Mouse (Mus musculus) layer of hippocampus, adult 18-20 months (tissue): ENCODE results near the gene Socs3. TPM values are rescaled to one million over a fixed set of nuclear protein-coding genes. Genes with fewer than 3 reads are reported as not detected.

Experiments used
- DNase-seq, 2 experiments: peaks; one replicate each; pipeline ENCODE4 v3.0.0; 2022; ENCODE audit warnings: low spot score in 2 of 2
- microRNA-seq, 2 experiments: library from miRNA; unstranded; fragments of <30 nt; microRNA quantifications; one replicate each; pipeline ENCODE4 v1.2.0; 2021
- total RNA-seq, 2 experiments: library from RNA; stranded (reverse); gene quantifications; 2 replicates each; pipeline ENCODE4 v1.2.3; 2021

The Socs3 gene
- total RNA-seq, 2 experiments from 2014 or later, result 1.0 to 1.3 TPM

DNA sequence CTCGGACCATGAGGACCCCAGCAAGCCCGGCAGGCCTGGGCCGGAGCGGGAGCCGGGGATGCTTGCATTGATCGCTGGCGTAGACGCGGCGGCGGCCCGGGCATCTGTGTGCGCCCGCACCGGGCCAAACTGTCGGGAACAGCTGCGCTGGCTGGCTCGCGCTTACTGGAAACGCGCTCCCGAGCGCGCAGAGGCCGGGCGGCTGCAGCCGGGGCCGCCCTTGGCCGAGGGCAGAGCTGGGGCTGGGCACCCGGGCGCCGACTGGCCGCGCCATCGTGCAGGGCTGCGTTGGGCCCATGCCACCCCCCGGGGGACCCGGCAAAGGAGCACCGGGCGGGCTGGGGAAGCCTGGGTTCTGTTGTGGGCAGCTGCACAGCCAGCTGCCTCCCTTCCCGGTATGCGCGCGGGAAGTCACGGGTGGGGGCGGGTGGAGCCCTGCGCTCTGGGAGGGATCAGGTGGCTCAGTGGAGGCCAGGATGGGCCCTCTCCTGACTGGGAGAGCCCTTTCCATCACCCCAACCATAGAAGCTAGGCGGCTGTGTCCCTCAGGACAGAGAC lies 39.0 kb downstream of the Socs3 start:
- DNase-seq, result peak in 1 of 2 experiments; percentile 26

GRCm38 (mm10) chr11:117925541-117925940 lies 44.3 kb downstream of the Socs3 start:
- no peak for DNase-seq

GRCm38 (mm10) chr11:117924466-117924865 lies 45.4 kb downstream of the Socs3 start:
- no peak for DNase-seq

- no peak for DNase-seq
These were observed 46.6 kb downstream of the Socs3 start for GRCm38 (mm10) chr11:117923279-117923678.

DNA sequence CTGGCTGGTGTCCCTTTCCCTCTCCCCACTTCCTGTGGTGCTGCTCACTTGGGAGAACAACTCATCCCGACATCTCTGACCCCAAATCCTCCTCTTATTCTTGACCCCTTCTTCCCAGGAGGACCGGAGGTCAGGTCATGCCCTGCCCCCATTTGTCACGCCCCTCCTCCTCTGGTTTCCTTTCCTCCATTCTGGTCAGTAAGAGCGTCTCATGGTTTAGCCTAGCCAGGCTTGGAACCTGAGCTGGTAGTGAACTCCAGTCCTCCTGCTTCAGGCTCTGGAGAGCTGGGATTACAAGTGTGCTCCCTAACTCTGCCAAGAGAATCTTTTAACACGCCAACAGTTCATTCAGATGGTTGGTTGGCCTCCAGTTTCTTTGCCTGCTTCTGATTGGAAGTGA lies 50.6 kb downstream of the Socs3 start:
- peak in 1 of 2 experiments; percentile 23 for DNase-seq

- no peak for DNase-seq
These were observed 51.3 kb downstream of the Socs3 start for GRCm38 (mm10) chr11:117918541-117918940.

Small RNA genes lying within 50 kb of the gene (microRNA-seq; reads per million reads assigned to microRNA genes)
- 0.49 to 2.3 reads per million in 2 experiments for gene Mir6933

Other genes starting within 250 kb of the Socs3 start
- 1 to 10 TPM in 1 of 2 experiments, under 1 TPM in 1; 0.72 to 1.1 TPM for gene Tmc8, start 188.0 kb downstream of the Socs3 start, total RNA-seq
- gene Tmc6, start 187.8 kb downstream of the Socs3 start, total RNA-seq, result 10 to 100 TPM in 1 of 2 experiments, 1 to 10 TPM in 1; 5.9 to 10.6 TPM
- gene 6030468B19Rik, start 172.4 kb downstream of the Socs3 start, total RNA-seq, result under 1 TPM in 1 of 2 experiments, not detected in 1; 0.40 TPM
- gene Gm20708, start 160.4 kb downstream of the Socs3 start, total RNA-seq, result 1 to 10 TPM; 1.5 to 2.2 TPM
- 10 to 100 TPM; 12.3 to 12.4 TPM for gene Syngr2, start 160.4 kb downstream of the Socs3 start, total RNA-seq
- gene Afmid, start 144.1 kb downstream of the Socs3 start, total RNA-seq, result 1 to 10 TPM; 3.3 to 7.3 TPM
- under 1 TPM; 0.43 to 0.50 TPM for gene Tk1, start 144.0 kb downstream of the Socs3 start, total RNA-seq
- gene Birc5, start 120.8 kb downstream of the Socs3 start, total RNA-seq, result 1 to 10 TPM in 1 of 2 experiments, under 1 TPM in 1; 0.82 to 1.1 TPM
- gene Tmem235, start 109.3 kb downstream of the Socs3 start, total RNA-seq, result not detected
- 1 to 10 TPM; 2.8 to 3.0 TPM for gene Tha1, start 96.6 kb downstream of the Socs3 start, total RNA-seq
- 10 to 100 TPM; 78.8 to 81.7 TPM for gene Pgs1, start 16.2 kb upstream of the Socs3 start, total RNA-seq
- under 1 TPM in 1 of 2 experiments, not detected in 1; 0.02 TPM for gene Dnah17, start 160.6 kb upstream of the Socs3 start, total RNA-seq